Mouse (Mus musculus) monocyte, adult 5-6 weeks (primary cell): ENCODE measurements at regions not wholly inside any gene's neighbourhood (a gene's known extent, or its start where the extent isn't known, plus 50 kb on each side); places are given as distances from the start of the nearest gene placed in this dataset.

ENCODE experiments used
- ATAC-seq: fragments of 153-309, 156-312 bp; replicated peaks from 2 replicates; pipeline ENCODE4 v1.8.0; 2017; ENCODE audit warnings: mild to moderate bottlenecking; ENCODE audit not compliant: low TSS enrichment, insufficient number of reproducible peaks, severe bottlenecking, poor library complexity, low FRiP score

DNA sequence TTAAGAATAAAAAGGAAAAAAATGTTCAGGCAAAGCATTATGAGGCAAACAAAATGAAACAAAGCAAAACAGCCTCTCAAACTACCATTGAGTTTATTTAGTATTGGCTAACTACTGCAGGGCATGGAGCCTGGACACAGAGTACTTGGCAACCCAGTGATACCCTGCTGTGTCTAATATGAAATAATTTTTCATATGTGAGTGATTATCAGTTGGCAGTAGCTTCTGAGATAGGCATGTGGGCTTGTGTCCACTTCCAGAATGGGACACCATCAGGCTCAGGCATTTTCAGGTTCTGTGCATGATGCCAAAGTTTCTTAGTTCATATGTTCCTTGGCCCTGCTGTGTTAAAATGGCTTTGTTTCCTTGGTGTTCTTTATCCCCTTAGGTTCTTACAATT is 879.0 kb upstream of the Epha6 start:
- ATAC-seq: no peak

DNA sequence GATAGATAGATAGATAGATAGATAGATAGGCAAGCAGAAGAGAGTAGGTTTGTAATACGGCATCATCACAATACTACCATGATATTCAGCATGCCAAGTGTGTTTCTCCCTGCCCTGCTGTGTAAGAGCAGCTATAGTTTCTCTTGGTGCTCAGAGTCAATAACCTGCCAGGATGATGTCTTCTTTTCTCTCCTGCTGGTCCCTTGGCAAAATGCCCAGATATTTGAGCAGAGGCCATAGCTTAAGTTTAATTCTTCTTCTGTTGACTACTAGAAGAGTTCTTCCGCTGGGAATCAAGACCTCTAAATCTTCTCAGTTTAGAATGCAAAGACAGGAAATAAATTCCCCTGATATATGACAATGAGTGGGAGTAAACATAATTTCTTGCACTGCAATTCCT is 836.5 kb upstream of the Epha6 start:
- ATAC-seq: no peak

DNA sequence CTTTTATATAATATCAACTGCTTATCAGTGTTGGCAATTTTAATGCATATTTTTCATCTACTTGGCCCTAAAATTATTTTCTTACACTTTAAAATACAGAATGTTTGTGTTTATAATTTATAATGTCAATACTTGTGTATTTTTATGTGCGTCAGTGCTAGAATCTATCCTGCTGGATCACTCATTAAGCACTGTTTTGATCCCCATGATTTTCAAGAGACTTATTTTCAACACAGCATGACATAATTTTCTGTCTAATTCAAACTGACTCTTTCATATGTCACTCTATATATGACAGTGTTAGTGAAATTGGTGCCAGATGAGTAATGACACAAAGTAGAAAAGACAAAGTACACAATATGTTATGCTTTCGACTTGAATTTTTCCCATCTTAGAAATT is 795.9 kb upstream of the Epha6 start:
- ATAC-seq: no peak

DNA sequence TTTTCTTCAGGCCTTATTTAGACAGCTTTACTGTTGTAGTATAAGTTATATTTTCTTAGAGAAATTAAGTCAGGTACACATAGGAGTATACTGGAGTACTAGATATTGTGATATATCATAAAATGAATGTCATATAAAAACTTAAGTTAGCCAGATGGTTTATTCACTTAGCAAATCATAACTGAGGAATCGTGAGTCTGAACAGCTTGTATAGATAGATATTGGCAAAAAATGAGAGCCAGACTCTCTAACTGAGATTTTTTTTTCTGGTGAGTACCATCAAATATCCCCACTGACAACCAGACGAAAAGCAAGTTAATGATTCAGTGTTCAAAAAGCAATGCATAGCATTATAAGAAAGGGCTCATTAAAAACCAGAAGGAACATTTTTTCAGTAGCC is 776.6 kb upstream of the Epha6 start:
- no peak for ATAC-seq

DNA sequence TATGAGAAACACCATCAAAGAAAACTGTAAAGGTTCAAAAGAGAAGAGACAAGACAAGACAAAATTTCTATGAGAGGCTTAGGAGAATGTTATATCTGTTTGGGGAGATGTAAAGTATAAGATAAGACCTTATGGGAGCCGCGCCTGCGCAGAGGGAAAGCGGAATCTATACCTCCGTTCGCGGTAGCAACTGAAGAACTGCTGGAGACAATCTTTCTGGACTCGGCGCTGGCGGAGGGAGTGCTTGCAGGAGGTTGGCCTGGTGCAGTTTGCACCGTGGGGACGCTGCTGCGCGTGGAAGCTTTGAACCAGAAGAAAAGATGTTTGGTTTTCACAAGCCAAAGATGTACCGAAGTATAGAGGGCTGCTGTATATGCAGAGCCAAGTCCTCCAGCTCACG is 771.6 kb upstream of the Epha6 start:
- ATAC-seq: peak; percentile 68; the same call in 1 of the 2 replicates
